Mouse (Mus musculus) stomach, postnatal 0 days (tissue): ENCODE data around the gene Hjurp.

ENCODE experiments used
- CTCF ChIP-seq: IDR thresholded peaks from 2 replicates; pipeline ENCODE4 v1.5.1; 2016; ENCODE audit warnings: antibody characterized with exemption, low read depth, mild to moderate bottlenecking, moderate library complexity
- EP300 ChIP-seq: optimal IDR thresholded peaks from 2 replicates; pipeline ENCODE3; 2016; ENCODE audit warnings: antibody characterized with exemption

- TF ChIP-seq CTCF: no peak
- no peak for TF ChIP-seq EP300
Measured at GRCm38 (mm10) chr1:88260114-88260513, 17.3 kb downstream of the Hjurp start.
